Mouse (Mus musculus): ENCODE data around the gene Cdh12.

GRCm38 (mm10) chr15:20403596-20403995 lies 45.5 kb upstream of the Cdh12 start:
- TF ChIP-seq MAFK (IDR thresholded peaks at IDR 0.05; ENCODE audit: insufficient read depth, low read depth, low read length), result no peak
- TF ChIP-seq ZNF384 (IDR thresholded peaks at IDR 0.05; ENCODE audit: low read depth, low read length), result no peak
- no peak for TF ChIP-seq HCFC1 (IDR thresholded peaks at IDR 0.05; ENCODE audit: borderline replicate concordance, insufficient read depth, low read length)
- no peak for TF ChIP-seq CHD2 (IDR thresholded peaks at IDR 0.05; ENCODE audit: low read depth, low read length)

Data from ES-E14 (cell line).